Mouse (Mus musculus) olfactory bulb, adult 2 months (tissue): ENCODE results near the gene Cacnb3.

Source experiments
- CTCF ChIP-seq: fragments of 200-500 bp; IDR thresholded peaks from 2 replicates; pipeline ENCODE4 v1.5.1; 2012; ENCODE audit warnings: low read depth, mild to moderate bottlenecking, low read length, moderate library complexity; ENCODE audit not compliant: insufficient read depth
- POLR2A ChIP-seq: fragments of 200-500 bp; IDR thresholded peaks from 2 replicates; pipeline ENCODE4 v1.6.1; 2012; ENCODE audit warnings: mild to moderate bottlenecking, low read depth, low read length, moderate library complexity; ENCODE audit not compliant: insufficient read depth

GRCm38 (mm10) chr15:98607557-98607956 is 23.1 kb upstream of the Cacnb3 start:
- TF ChIP-seq POLR2A: no peak
- TF ChIP-seq CTCF: no peak
